Mouse (Mus musculus) ES-E14 (cell line): ENCODE data around the gene Creb3l2.

Source experiments
- CHD2 ChIP-seq: IDR thresholded peaks from 2 replicates; pipeline ENCODE4 v1.6.1; 2014; ENCODE audit warnings: mild to moderate bottlenecking, low read depth, low read length, inconsistent platforms
- MAFK ChIP-seq: IDR thresholded peaks from 2 replicates; pipeline ENCODE4 v1.6.1; 2014; ENCODE audit warnings: mild to moderate bottlenecking, low read depth, low read length, inconsistent platforms; ENCODE audit not compliant: insufficient read depth

DNA sequence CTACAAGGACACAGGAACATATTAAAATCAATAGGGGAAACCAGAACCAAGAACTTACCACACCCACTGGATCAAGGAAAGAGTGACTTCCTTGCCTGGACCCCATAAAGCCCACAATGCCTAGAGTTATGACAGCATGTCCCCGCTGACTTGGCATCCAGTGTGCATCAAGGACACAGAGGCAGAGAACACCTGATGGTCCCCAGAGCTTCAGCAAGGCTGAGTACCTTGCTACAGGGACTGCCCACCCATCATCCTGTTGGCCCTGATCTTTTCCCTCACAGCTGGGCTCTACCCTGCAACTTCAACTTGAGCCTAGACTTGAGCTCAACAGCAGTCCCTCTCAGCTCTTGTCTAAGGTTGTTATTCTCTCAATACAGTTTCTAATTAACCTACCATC is 135.3 kb downstream of the Creb3l2 start:
- no peak for TF ChIP-seq CHD2
- no peak for TF ChIP-seq MAFK
